Mouse (Mus musculus): ENCODE measurements around the gene Ccng2.
A peak's percentile ranks its signal among the peaks of the same experiment; 100 is the strongest.

Gene Ccng2

GRCm38 (mm10) chr5:93266883-93267704 lies at the start of gene Ccng2:
Ccng2 (plus strand) TSS chr5:93267257.
- peak; percentile 97 for DNase-seq (ENCODE audit: low spot score)

DNA sequence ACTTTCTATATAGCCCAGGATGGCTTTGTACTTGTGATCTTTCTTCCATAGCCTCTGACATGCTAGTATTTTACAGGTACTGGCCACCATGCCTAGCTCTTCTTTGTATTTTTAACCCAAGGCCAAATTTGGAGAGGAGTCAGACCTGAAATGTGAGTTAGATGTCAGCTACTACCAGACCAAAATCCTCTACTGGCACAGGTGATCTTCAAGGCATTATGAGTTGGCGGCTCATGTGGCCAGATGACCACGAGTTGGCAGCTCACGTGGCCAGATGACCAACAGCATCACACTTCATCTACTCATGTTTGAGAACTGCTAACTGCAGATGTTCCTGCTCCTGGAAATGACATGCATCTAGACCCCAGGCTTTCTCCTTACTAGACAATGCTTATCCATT lies 48.7 kb upstream of the Ccng2 start:
- DNase-seq (ENCODE audit: low spot score), result no peak

DNA sequence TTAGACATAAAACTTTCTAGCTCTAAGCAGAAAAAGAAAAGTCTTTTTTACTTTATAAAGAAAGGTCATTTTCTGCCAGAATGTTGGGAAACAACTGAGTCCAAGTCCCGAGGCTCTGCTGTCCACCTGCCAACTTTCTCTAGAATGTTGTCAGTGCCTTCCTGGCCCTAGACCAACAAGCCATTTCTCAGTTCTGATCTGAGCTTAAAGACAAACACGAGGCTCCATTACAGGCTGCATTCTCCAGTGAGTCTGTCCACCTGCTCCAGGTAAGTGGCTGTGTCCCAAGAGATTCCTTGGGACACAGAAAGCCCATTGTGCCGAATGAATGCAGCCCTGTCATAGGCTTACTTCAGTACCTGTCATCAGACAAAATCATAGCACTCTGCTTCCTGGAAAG lies 45.4 kb upstream of the Ccng2 start:
- no peak for DNase-seq (ENCODE audit: low spot score)

GRCm38 (mm10) chr5:93224549-93224948 lies 42.5 kb upstream of the Ccng2 start:
- no peak for DNase-seq (ENCODE audit: low spot score)

DNA sequence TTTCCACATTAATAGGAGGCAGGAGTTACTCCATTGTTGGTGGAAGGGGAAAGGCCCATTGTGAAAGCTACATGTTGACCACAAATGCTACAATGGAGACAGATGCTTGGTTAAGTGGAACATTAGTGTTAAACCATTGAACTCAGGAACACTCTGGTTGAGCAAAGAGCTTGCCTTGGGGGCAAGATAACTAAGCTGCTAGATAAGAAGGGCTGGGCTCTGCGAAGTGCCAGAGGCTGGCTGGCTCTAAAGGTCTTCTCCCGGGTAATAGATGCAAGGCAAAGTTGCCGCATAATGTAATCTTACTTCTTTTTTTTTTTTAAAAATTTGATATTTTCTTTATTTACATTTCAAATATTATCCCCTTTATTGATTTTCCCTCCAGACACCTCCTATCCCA lies 39.9 kb upstream of the Ccng2 start:
- DNase-seq (ENCODE audit: low spot score), result no peak

DNA sequence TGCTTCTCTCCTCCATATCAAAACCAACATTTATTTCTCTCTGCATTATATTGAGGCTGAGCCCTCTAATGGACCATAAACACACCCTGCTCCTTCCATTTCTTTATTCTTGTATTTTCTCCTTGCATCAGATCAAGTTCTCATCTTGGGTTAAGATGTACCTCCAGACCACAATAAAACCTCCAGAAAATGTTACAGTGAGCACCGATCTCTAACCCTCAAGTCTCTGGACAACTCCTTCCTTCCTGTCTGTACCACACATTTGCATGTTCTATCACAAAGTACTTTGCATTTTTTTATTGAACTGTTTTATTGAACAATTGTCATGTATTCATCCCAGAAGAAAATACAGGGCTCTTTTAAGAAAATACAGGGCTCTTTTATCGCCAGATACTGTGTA lies 37.5 kb upstream of the Ccng2 start:
- DNase-seq (ENCODE audit: low spot score), result no peak

- no peak for DNase-seq (ENCODE audit: low spot score)
These were observed 35.3 kb upstream of the Ccng2 start for GRCm38 (mm10) chr5:93231721-93232120.

- no peak for DNase-seq (ENCODE audit: low spot score)
These were observed 34.2 kb upstream of the Ccng2 start for GRCm38 (mm10) chr5:93232838-93233237.

DNA sequence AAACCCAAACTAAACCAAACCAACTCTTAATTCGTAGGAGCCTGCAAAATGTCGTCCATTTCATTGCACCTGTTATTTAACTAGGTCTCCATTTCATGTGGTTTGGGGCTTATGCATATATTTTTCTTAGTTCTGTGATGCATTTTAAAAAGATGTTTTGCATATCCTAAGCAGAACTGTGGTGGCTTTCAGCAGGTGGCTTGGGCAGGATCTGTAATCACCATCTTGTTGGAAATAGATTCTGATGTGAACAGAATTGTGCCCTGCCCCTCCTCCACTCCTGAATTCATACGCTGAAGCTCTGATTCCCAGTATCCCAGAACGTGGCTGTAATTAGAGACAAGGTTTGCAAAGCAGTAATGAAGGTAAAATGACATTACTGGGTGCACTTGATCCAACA lies 32.9 kb upstream of the Ccng2 start:
- DNase-seq (ENCODE audit: low spot score), result no peak

DNA sequence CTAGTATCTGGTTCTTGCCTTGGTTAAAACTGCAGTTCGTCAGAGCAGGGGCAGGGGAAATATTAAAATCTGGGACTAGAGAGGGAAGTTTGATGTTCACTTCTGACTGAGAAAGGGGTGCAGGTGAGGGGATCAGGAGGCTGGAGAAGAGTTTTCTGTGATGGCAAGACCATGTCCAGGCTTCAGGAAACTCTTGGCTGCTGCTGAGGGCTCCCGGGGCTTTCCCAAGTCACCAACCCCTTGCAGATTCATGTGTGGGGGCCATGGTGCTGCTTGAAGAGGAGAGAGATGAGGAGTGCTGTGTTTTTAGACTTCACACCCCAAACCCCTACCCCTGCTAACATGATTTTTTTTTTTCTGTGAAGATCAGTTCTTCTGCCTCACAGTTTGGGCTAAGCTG lies 32.5 kb upstream of the Ccng2 start:
- DNase-seq (ENCODE audit: low spot score), result no peak

DNA sequence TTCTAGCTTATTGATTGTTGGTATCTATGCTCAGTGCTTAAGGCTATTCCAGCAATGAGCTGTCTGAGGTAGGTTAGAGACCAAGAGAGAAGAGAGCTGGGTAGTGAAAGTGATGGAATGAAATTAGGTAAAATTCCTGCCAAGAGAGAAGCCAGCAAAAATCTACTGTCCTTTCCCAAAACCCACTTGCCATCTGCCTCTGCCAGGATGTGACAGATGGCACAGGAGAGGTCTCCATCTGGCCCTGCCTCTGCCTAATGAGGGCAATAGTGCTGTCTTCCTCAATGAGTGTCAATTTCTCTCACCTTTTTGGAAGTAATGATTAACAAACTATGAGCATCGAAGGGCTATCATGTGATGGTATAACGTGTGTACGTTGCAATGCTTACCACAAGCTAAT lies 31.2 kb upstream of the Ccng2 start:
- DNase-seq (ENCODE audit: low spot score), result no peak

DNA sequence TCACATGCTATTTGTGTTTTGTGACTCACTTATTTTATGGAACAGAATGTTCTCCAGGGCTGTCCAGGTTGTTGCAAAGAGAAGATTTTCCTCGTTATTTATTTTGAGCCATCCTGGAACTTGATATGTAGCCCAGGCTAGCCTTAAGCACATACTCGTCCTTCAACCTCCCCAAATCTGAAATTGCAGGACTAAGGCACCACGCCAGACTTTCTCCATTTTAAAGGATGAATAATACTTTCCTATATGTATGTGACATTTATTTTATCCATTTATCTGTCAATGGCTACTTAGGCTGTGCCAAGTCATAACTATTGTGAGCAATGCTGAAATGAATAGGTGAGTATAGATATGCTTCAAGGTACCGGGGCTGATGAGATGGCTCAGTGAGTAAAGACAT lies 30.5 kb upstream of the Ccng2 start:
- DNase-seq (ENCODE audit: low spot score), result no peak

- DNase-seq (ENCODE audit: low spot score), result peak; percentile 45
These were observed 27.2 kb upstream of the Ccng2 start for GRCm38 (mm10) chr5:93239590-93240544.

DNA sequence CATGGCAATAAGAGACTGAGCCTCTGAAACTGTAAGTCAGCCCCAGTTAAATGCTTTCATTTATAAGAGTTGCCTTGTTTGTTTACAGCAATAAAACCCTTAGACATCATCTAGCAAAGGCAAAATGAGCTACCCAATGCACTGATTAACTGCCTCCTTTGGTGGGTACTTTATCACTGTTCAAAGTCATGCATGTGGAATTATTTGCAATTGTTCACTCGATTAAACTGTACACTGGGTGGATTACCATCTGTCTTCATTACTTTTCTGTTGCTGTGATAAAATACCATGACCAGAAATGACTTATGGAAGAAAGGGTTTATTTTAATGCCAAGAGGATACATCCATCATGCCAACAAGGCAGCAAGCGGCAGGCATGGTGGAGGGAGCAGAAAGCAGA lies 21.8 kb upstream of the Ccng2 start:
- DNase-seq (ENCODE audit: low spot score), result no peak

DNA sequence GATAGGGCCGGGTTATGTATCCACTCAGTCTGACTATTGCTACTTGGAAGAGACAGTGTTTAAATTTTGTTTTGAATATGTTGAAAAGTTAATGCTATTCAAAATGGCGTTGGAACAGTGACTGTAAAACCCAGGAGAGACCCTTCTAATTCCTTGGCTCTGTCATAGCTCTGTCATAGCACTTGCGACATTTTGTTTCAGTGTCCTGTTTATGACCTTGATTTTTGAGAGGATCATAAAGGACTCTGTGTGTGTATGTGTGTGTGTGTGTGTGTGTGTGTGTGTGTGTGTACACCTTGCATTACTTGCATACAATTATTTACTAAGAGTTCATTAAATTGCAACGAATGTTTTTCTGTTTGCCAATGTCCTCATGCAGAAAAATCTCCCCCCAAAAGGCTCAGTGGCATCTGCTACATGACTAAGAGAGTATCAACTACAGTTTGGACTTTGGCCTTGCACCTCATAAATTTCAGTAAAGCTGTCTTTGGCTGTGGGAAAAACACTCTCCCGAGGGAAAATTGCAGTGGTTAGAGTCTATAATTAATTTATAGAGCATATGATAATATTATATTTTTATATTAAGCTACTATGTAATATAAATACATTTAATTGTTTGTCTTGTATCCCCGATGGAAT lies 17.0 kb upstream of the Ccng2 start:
- no peak for DNase-seq (ENCODE audit: low spot score)

- peak; percentile 24 for DNase-seq (ENCODE audit: low spot score)
These were observed 15.9 kb upstream of the Ccng2 start for GRCm38 (mm10) chr5:93251001-93251760.

DNA sequence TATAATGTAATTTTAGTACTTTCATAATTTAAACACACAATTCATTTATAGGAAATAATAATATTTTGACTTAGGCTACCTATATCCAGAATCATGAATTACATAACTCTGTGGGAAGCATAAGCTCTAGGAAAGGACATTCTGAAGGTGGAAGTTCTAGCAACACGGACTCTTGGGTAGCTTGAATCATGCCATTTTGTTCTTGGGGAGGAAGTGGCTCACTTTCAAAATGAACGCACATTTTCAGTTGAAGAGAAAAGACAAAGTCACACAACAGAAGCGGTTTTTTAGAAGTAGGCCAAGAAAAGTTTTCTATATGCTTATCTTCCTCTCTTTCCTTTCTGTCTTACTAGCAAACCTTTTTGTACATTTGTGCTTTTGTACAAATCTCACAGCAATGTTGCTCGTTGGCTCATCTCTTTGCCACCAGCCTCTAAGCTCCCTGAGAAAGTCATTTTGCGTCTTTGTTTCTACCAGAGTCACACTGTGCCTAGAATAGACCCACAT lies 11.2 kb upstream of the Ccng2 start:
- DNase-seq (ENCODE audit: low spot score), result no peak

DNA sequence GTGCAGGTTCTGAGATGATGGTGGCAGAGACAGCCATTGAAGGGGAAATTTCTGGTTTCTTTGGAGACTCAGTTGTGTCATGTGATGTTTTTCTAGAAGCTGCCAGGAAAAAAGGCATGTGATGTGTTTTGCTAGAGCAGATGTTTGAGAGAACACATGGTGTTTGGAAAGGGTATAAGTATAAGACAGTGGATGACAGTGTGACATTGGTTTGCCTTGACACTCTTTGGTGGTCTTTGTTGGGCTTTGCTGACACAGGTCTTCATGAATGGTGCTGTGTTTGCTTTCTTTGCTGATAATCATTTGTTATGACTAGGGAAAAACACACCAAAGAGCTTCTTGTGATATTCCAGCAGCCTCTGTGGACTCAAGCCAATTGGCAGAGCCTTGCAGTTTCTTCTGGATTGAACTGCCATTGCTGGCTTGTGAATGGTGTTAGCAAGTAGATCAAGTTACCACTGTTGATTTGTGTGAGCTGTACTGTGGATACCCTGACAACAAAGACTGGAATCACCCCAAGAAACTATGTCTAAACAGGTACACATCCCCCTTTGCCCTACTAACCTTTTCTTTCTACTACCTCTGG lies 10.1 kb upstream of the Ccng2 start:
- no peak for DNase-seq (ENCODE audit: low spot score)

DNA sequence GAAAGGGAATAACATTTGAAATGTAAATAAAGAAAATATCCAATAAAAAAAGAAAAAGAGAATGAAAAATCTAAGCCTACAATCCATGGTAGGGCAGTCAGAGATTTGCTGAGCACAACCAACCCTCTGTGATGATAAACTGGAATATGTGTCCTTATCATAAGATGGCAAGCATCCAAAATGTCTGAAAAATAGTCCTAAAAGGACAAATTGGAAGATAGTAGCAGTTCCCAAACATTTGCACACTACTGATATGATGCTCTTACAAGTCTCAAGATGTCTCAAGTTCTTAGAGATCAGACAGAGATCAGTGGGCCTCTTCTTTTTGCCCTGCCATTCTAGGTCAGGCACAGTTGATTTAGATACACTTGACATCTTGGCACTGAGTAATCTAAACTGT lies 7.7 kb upstream of the Ccng2 start:
- DNase-seq (ENCODE audit: low spot score), result no peak

DNA sequence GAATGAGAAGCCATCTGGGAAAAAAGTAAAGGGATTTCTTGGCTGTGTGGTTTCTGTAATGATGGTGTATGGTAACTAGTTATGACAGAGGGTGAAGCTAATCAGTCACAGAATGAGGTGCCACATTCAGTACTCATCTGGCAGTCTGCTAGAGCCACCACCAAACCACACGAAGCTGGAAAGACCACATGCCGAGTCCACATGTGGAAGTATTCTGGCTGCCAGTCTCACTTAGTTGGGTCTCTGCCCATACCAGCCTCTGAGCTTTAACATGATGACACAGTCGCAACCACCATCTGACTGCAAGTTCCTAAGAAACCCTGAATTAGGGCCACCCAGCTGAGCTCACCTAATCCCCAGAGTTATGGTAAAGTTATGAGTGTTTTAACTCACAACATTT lies 6.1 kb upstream of the Ccng2 start:
- DNase-seq (ENCODE audit: low spot score), result no peak

DNA sequence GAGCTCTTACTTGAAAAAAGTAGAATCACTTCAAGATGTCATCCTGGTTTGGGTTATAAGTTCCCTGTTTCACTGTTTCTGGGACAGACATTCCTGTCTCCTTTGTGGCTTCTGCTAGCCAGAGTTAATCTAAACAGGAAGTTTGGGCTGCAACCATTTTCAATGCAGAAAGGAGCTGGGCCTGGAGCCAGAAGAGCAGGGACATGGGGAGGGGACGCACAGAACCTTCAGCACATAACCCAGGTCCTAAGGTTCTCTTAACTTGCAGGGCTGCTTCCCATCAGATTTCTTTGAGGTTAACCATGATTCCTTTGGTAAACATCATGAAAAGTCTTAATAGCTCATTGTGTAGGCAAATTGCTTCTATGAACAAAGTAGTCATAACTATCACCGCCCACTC lies 4.3 kb upstream of the Ccng2 start:
- no peak for DNase-seq (ENCODE audit: low spot score)

All from yolk sac, embryonic 10.5 days (tissue).